Mouse (Mus musculus): ENCODE measurements around the gene Sbsn.

- TF ChIP-seq POLR2A (IDR thresholded peaks at IDR 0.05; ENCODE audit: borderline replicate concordance, insufficient read depth, low read length) (no peak), CTCF (IDR thresholded peaks at IDR 0.05; ENCODE audit: borderline replicate concordance, insufficient read depth, low read depth, low read length) (no peak)
These were observed 7.6 kb downstream of the Sbsn start for GRCm38 (mm10) chr7:30758853-30759252.
